Mouse (Mus musculus) kidney, postnatal 36 days (tissue): ENCODE measurements at regions not wholly inside any gene's neighbourhood (a gene's known extent, or its start where the extent isn't known, plus 50 kb on each side); places are given as distances from the start of the nearest gene placed in this dataset.

Source experiments
- DNase-seq, 2 experiments: peaks; one replicate each; pipeline ENCODE4 v3.0.0; 2021 to 2022; ENCODE audit warnings: mixed read lengths in 2 of 2

DNA sequence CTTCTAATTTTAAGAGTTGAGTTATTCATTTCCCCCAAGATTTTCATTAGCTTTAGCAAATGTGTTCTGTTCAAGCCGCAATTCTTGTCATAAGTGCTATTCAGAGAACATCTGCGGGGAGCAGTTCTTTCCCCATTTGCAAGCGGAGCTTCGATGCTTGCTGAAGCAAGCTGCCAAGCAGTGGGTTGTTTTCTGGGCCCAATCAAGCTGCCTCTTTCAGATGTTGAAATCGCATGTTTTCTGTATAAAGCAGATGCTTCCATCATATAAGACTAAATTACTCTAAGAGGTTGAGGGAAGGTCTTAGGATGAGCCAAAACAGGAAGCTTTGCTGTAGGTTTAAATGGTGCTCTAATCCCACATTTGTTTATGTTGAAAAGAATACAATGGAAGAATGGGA lies 547.4 kb downstream of the Abca13 start:
- DNase-seq: no peak

- DNase-seq: no peak
Measured at GRCm38 (mm10) chr11:9780240-9780901, 588.6 kb downstream of the Abca13 start.

DNA sequence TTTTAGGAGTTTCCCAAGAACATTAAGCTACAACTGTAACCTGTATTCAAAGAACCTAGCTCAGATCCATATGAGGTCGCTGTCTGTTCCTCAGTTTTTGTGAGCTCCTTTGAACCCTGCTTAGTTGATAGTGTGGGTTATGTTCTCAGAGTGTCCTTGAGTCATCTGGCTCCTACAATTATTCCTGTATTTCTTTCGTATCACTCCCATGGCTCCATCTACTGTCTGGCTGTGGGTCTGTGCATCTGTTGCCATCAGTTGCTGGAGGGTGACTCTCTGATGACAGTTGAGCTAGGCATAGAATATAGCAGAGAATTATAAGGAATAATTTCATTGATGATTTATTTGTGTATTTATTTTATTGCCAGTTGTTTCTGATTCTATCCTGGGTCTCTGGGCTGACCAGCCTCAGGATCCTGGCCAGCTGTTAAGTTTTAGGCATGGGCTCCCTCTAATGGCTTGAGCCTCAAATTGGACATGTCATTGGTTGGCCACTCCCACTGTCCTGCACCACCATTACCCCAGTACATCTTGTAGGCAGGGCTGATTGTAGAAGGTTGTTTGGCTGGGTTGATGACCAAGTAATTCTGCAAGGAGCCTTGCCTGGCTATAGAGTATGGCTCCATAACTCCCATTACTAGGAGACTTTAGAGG lies 601.6 kb downstream of the Abca13 start:
- DNase-seq: peak in 1 of 2 experiments; percentile 47

DNA sequence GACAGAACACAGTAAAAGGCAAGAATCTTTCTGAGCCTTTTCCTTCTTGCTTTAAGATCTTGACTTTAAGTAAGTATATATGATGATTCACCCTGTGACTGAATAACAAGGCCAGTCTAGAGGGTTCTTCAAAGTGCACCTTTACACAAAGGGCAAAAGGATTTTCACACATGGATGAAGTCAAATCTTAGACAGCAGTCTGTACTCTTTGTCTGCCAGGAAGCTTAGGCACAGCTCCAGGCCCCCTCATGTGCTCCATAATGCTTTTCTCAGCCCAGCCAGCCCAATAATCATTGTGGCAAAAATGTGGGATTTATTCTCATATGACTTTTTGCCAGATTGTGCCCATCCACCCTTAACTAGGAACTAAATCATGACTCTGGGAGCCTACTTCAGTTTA lies 647.9 kb downstream of the Abca13 start:
- DNase-seq: no peak

DNA sequence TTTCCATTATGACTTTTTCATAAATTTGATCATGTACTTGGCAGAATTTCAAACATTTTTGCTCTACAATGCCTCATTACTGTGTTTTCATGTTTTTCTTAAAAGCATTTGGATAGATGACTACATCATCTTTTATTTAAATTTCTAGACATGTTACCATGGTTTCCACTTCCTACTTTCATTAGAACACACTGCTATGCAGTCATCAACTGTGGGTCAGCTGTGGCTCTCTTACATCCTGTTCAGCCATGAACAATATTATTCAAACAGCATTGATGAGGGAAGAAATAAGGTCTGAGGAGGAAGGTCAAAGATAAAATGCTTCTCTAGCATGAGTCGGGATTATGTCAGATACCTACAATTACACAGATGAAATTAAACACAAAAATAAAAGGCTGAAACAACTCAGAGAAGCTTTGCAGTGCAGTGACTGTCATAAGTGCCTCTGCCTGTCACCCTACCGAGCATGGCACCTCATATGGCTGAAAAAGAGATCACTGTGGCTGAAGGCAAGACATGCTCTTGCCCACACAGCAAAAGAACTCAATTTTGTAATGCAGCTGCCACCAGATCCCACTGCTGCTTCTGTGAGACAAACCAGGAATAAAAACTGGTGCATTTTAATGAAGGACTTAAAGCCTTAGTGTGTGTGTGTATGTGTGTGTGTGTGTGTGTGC lies 676.9 kb downstream of the Abca13 start:
- no peak for DNase-seq
